Mouse (Mus musculus) intestine, postnatal 0 days (tissue): ENCODE measurements around the gene Fam234a. TPM values are rescaled to one million over a fixed set of nuclear protein-coding genes. Genes with fewer than 3 reads are reported as not detected.

Experiments used
- ATAC-seq: fragments of 200-750 bp; cut with Nextera tagmentation; 2 replicates; pipeline ENCODE4 v1.8.0; 2017; ENCODE audit warnings: mild to moderate bottlenecking, moderate TSS enrichment, moderate library complexity
- H3K27ac ChIP-seq: fragments of 300-500 bp; sonication (generic); 2 replicates; pipeline ENCODE4 v1.5.1; 2014; ENCODE audit warnings: mild to moderate bottlenecking, low read depth, low read length, moderate library complexity
- H3K27me3 ChIP-seq: fragments of 300-500 bp; sonication (generic); replicated peaks from 2 replicates; pipeline ENCODE4 v1.6.1; 2014; ENCODE audit warnings: low read length, mixed read lengths; ENCODE audit not compliant: control insufficient read depth, insufficient read depth
- H3K36me3 ChIP-seq: fragments of 300-500 bp; sonication (generic); 2 replicates; pipeline ENCODE4 v1.6.1; 2014; ENCODE audit warnings: mild to moderate bottlenecking, moderate library complexity; ENCODE audit not compliant: control insufficient read depth, insufficient read depth
- H3K4me1 ChIP-seq: fragments of 300-500 bp; sonication (generic); replicated peaks from 2 replicates; pipeline ENCODE4 v1.6.1; 2014; ENCODE audit warnings: antibody characterized with exemption, low read length, mixed read lengths; ENCODE audit not compliant: control insufficient read depth, insufficient read depth
- H3K4me2 ChIP-seq: fragments of 300-500 bp; sonication (generic); replicated peaks from 2 replicates; pipeline ENCODE4 v1.6.1; 2014; ENCODE audit warnings: low read depth, mild to moderate bottlenecking, moderate library complexity
- H3K4me3 ChIP-seq: fragments of 300-500 bp; sonication (generic); 2 replicates; pipeline ENCODE4 v1.5.1; 2014; ENCODE audit warnings: low read depth, low read length
- H3K9ac ChIP-seq: fragments of 300-500 bp; sonication (generic); 2 replicates; pipeline ENCODE4 v1.6.1; 2014; ENCODE audit warnings: mild to moderate bottlenecking, low read depth, low read length
- H3K9me3 ChIP-seq: fragments of 300-500 bp; sonication (generic); 2 replicates; pipeline ENCODE4 v1.6.1; 2016; ENCODE audit warnings: mixed run types; ENCODE audit not compliant: control insufficient read depth
- CTCF ChIP-seq: sonication (generic); IDR thresholded peaks from 2 replicates; pipeline ENCODE4 v1.5.1; 2016; ENCODE audit warnings: low read depth, mild to moderate bottlenecking, control low read depth, antibody characterized with exemption, moderate library complexity
- WGBS: fragments of 180-500 bp; shearing (Covaris S2); extraction: QIAGEN DNeasy Blood & Tissue Kit; methylation state at CpG from one replicate; pipeline ENCODE4 v1.1.7; 2014; 5-methylcytosine and 5-hydroxymethylcytosine counted together
- polyA plus RNA-seq: library from polyadenylated mRNA; unstranded; fragments of >200 nt; fragmentation: Nextera tagmentation; extraction: Ambion mirVana; gene quantifications from 2 replicates; pipeline ENCODE4 v1.2.1, GENCODE M21; 2015

The Fam234a gene
- polyA plus RNA-seq, 1 experiment from 2014 or later, result 113 TPM

DNA sequence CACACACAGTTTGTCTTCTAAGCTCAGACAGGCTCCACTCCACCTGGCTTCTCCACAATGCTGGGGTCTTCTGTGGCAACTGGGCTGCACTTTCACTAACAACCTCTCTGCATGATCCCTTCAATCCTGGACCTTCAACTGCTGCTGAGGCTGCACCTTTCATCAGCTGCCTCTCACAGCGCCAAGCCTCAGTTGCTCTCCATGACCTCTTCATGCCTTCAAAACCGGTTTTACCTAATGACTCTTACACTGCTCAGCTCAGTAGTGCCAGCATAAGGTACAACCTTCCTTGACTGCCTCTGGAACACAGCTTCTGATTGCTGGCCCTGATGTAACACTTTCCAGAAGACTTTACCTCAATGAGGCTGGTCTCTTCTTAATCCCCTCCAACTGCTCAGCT is 22.5 kb downstream of the Fam234a start:
- peak; percentile 37; the same call in 1 of the 2 replicates for ATAC-seq
- H3K4me2 ChIP-seq, result no peak overlapping the region
- H3K27ac ChIP-seq, result no peak overlapping the region
- no peaks in the 10 kb centered on the region for H3K9me3 ChIP-seq
- no peak overlapping the region for H3K4me3 ChIP-seq
- peaks cover 26% of the 10 kb centered on the region for H3K36me3 ChIP-seq
- TF ChIP-seq CTCF, result no peak
- WGBS, result 46% methylated on average over 2 of the region's 2 CpGs
- H3K27me3 ChIP-seq, result no peaks in the 10 kb centered on the region
- H3K4me1 ChIP-seq, result no peaks in the 10 kb centered on the region
- H3K9ac ChIP-seq, result no peak overlapping the region

DNA sequence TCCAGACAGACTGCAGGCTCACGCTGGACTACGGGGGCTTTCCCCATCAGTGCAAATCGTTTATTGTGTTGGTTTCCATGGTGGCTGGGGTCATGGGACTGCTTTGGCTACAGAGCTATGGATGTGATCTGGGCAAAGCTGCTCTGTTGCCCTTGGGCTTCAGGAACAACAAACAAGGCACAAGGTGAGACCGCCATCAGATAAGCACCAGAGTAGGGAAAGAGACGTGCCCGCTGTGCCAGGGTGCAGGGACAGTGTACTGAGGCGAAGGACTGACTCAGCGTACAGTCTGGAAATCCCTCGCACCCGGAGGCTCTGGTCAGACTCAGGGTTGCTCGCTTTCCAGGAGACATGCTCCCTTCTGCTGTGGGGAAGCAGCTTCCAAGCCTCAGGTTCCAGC is 31.4 kb downstream of the Fam234a start:
- Histone ChIP-seq H3K27me3 (no peaks in the 10 kb centered on the region), H3K27ac (no peak overlapping the region), H3K4me3 (no peak overlapping the region), H3K4me1 (no peaks in the 10 kb centered on the region), H3K9ac (no peak overlapping the region), H3K36me3 (peaks cover 56% of the 10 kb centered on the region), H3K4me2 (no peak overlapping the region), H3K9me3 (no peaks in the 10 kb centered on the region)
- ATAC-seq, result no peak
- WGBS, result 86% methylated on average over 11 of the region's 11 CpGs
- TF ChIP-seq CTCF, result no peak

DNA sequence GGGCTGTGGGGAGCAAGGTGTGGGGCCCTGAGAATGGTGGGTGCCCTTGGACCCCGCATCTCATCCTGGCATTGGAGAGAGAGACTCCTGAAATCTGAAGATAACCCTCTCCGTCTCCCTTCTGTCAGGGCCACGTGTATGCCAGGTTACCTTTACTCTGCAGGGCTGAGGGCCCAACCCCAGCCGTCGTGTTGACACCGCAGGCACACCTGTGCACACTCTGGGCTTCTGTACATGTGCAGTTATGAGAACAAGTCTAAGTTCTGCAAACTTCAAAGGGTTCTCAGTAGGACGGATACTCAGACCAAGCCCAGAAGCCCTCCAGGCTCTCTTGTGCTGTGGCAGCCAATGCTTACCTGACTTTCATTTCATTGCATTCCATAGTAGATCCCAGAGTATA is 31.8 kb downstream of the Fam234a start:
- Histone ChIP-seq H3K4me3 (no peak overlapping the region), H3K9ac (no peak overlapping the region), H3K9me3 (no peaks in the 10 kb centered on the region), H3K4me2 (no peak overlapping the region), H3K4me1 (no peaks in the 10 kb centered on the region), H3K27me3 (no peaks in the 10 kb centered on the region), H3K36me3 (peaks cover 51% of the 10 kb centered on the region), H3K27ac (no peak overlapping the region)
- WGBS, result 84% methylated on average over 7 of the region's 7 CpGs
- TF ChIP-seq CTCF, result no peak
- no peak for ATAC-seq

DNA sequence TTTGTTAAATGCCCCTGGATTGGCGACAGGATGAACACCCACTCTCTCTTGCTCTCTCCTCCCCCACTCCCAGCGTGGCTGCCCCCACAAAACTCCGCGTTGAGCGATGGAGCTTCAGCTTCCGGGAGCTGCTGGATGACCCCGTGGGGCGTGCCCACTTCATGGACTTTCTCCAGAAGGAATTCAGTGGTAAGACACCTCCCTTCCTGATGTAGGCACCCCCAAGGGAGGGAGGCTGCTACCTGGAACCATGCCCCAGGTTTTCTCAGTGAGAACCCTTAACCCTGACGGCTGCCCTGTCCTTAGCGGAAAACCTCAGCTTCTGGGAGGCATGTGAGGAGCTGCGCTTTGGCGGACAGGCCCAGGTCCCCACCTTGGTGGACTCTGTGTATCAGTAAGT is 36.4 kb downstream of the Fam234a start, which contains the start of gene Arhgdig:
Arhgdig (minus strand) TSS at position 101 of the 400 bp plus-strand sequence.
- Histone ChIP-seq H3K9me3 (no peaks in the 10 kb centered on the region), H3K36me3 (peaks cover 6% of the 10 kb centered on the region; the same call in 1 of the 2 replicates), H3K9ac (no peak within 1 kb of the TSS), H3K4me2 (no peak within 1 kb of the TSS), H3K4me3 (no peak within 1 kb of the TSS), H3K27ac (no peak within 1 kb of the TSS), H3K4me1 (no peaks in the 10 kb centered on the region), H3K27me3 (peaks cover 9% of the 10 kb centered on the region)
- ATAC-seq, result no peak
- WGBS, result 87% methylated on average over 12 of the region's 12 CpGs
- no peak for TF ChIP-seq CTCF

DNA sequence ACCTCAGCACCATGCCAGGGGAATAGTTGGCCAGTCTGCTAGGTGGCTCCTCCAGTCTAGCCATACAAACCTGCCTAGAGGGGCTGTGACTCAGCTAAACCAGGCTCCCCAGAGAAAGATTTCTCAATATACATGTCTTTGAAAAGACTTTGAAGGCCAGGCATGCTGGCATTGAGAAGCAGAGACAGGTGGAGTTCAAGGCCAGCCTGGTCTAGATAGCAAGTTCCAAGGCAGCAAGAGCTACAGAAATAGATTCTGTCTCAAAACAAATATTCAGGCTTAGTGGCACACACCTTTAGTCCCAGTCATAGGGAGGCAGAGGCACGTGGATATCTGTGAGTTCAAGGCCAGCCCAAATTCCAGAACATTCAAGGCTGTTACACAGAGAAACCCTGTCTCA is 37.6 kb downstream of the Fam234a start:
- H3K4me1 ChIP-seq, result no peaks in the 10 kb centered on the region
- ATAC-seq, result no peak
- no peaks in the 10 kb centered on the region for H3K36me3 ChIP-seq
- no peak overlapping the region for H3K27ac ChIP-seq
- no peak for TF ChIP-seq CTCF
- no peak overlapping the region for H3K4me2 ChIP-seq
- H3K4me3 ChIP-seq, result no peak overlapping the region
- 41% methylated on average over 1 of the region's 1 CpGs for WGBS
- peaks cover 21% of the 10 kb centered on the region for H3K27me3 ChIP-seq
- H3K9ac ChIP-seq, result no peak overlapping the region
- no peaks in the 10 kb centered on the region for H3K9me3 ChIP-seq

DNA sequence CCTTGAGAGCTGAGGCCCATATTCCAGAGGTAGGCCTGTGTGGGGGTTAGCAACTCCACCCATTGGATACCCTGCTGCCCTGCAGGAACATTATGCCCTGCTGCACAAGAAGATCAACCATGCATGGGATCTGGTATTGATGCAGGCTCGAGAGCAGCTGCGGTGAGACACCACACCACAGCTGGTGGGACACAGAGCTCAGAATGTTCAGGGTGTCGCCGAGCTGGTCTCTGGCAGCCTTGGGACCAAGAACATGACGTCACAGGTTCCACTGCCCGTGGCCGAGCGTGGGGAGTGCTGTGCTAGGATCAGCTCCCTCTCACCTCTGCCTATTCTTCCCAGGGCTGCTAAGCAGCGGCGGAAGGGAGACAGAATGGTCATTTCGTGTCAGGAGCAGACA is 39.3 kb downstream of the Fam234a start:
- 60% methylated on average over 11 of the region's 11 CpGs for WGBS
- Histone ChIP-seq H3K4me2 (no peak overlapping the region), H3K27ac (no peak overlapping the region), H3K4me3 (no peak overlapping the region), H3K9ac (no peak overlapping the region), H3K36me3 (no peaks in the 10 kb centered on the region), H3K27me3 (peaks cover 29% of the 10 kb centered on the region), H3K9me3 (no peaks in the 10 kb centered on the region), H3K4me1 (no peaks in the 10 kb centered on the region; the same call in 1 of the 2 replicates)
- no peak for TF ChIP-seq CTCF
- ATAC-seq, result no peak

DNA sequence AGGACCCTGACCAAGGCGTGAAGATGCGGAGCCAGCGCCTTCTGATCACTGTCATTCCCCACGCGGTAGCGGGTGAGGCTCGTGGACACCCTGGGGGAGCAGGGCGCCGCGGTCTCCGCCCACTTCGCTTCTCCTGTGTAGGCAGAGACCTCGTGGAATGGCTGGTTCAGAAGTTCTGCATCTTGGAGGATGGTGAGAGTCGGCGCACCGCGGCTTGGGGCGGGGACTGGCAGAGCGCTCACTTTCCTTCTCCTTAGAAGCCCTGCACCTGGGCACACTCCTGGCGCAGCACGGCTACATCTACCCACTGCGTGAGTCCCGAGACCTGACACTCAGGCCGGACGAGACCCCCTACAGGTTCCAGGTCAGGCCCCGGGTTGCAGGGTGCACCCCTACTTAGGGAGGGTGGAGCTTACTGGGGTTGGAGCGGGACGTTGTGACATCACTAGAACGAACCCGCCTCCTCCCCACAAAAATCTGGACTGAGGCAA is 40.7 kb downstream of the Fam234a start:
- H3K27me3 ChIP-seq, result peaks cover 29% of the 10 kb centered on the region
- H3K4me1 ChIP-seq, result no peaks in the 10 kb centered on the region; the same call in 1 of the 2 replicates
- TF ChIP-seq CTCF, result no peak
- no peak overlapping the region for H3K27ac ChIP-seq
- ATAC-seq, result no peak
- H3K36me3 ChIP-seq, result no peaks in the 10 kb centered on the region
- under 1% methylated on average over 29 of the region's 30 CpGs for WGBS
- no peaks in the 10 kb centered on the region for H3K9me3 ChIP-seq
- H3K4me3 ChIP-seq, result peak overlapping the region; percentile 48
- peak overlapping the region; percentile 22; the same call in 1 of the 2 replicates for H3K9ac ChIP-seq
- peak overlapping the region; percentile 91 for H3K4me2 ChIP-seq
